Comparison of ENCODE assay signal across 15 mouse cellular contexts in genomic region chr4:124962576-124962975, GRCm38 (mm10).
"Had no signal": no experiment of that assay in that cellular context is flagged by ENCODE, and none has a peak within 500 bp of the region (broad histone marks: within the 10 kb centered on the region; RNA-seq: fewer than 3 reads in every experiment).

No protein-coding gene starts in this region.

- H3K27ac ChIP-seq: neural tube, embryonic 15.5 days; stomach, embryonic 15.5 days; stomach, postnatal 0 days had no signal

- DNase-seq: retina, postnatal 1 day; right cerebral cortex, adult 18-20 months; right cerebral cortex, postnatal 14 days; right cerebral cortex, postnatal 25 days; right cerebral cortex, postnatal 4 days; spleen, adult 18-20 months; thymus, adult 18-20 months; thymus, adult 2 months; thymus, postnatal 14 days; thymus, postnatal 25 days; thymus, postnatal 36 days; thymus, postnatal 4 days had no signal

- H3K4me1 ChIP-seq: stomach, embryonic 15.5 days had no signal

- H3K4me2 ChIP-seq: neural tube, embryonic 15.5 days; stomach, embryonic 15.5 days had no signal

- H3K4me3 ChIP-seq: neural tube, embryonic 15.5 days; stomach, embryonic 15.5 days had no signal

- H3K36me3 ChIP-seq: neural tube, embryonic 15.5 days; stomach, embryonic 15.5 days had no signal

- H3K9me3 ChIP-seq: neural tube, embryonic 15.5 days; stomach, embryonic 15.5 days had no signal

- H3K27me3 ChIP-seq: neural tube, embryonic 15.5 days; stomach, embryonic 15.5 days had no signal

- H3K9ac ChIP-seq: neural tube, embryonic 15.5 days; stomach, embryonic 15.5 days had no signal
